Mouse (Mus musculus) layer of hippocampus, postnatal 36 days (tissue): ENCODE results near the gene Pdap1. TPM values are rescaled to one million over a fixed set of nuclear protein-coding genes. Genes with fewer than 3 reads are reported as not detected.
"Not testable (repeated sequence)": the region's sequence is repeated elsewhere in the genome, so short reads cannot be mapped to it uniquely, and the experiment has no call there.

Source experiments
- DNase-seq, 2 experiments: peaks; one replicate each; pipeline ENCODE4 v3.0.0; 2022
- total RNA-seq, 2 experiments: library from RNA; stranded (reverse); gene quantifications; 2 replicates each; pipeline ENCODE4 v1.2.3; 2021

Pdap1 gene
- 10 to 100 TPM; 88.8 to 94.5 TPM for total RNA-seq

- peak; percentile 95 to 96 for DNase-seq
These were observed at the start of gene Pdap1, which contains the start of gene Bud31 for GRCm38 (mm10) chr5:145139571-145140519. Gene Pdap1 (minus strand): TSS chr5:145140238. Gene Bud31 (plus strand): TSS chr5:145140362.

- DNase-seq: no peak
These were observed 49.4 kb upstream of the Pdap1 start for GRCm38 (mm10) chr5:145189416-145189815.

- DNase-seq: no peak
These were observed 45.2 kb upstream of the Pdap1 start for GRCm38 (mm10) chr5:145185244-145185643.

DNA sequence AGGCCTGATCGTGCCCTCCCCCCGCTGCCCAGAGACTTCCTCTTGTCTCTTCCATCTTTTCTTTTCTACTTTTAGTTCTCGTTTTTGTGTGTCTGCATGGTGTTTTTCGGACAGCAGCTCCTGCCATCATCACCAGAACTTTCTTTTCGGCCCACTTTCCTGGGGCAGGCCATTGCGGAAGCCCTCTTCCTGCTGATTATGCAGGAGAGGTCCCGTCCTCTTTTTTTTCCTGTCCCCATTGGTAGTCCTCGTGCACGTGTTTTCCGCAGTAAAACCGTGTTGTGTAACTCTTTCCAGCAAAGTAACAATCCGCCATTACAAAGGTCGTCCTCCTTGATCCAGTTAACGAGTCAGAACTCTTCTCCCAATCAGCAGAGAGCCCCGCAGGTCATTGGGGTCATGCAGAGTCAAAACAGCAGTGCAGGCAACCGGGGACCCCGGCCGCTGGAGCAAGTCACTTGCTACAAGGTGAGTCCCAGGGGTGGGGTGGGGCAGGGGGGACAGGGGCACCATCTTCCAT is 38.5 kb upstream of the Pdap1 start:
- DNase-seq: no peak

GRCm38 (mm10) chr5:145167306-145167661 is 27.2 kb upstream of the Pdap1 start:
- no peak for DNase-seq

GRCm38 (mm10) chr5:145166536-145167305 is 26.7 kb upstream of the Pdap1 start, which contains the start of the genes Ptcd1 and Cpsf4:
Gene Ptcd1 (minus strand): TSS chr5:145167108.
Gene Cpsf4 (plus strand): TSS chr5:145167213.
- DNase-seq: peak; percentile 98 to 99

DNA sequence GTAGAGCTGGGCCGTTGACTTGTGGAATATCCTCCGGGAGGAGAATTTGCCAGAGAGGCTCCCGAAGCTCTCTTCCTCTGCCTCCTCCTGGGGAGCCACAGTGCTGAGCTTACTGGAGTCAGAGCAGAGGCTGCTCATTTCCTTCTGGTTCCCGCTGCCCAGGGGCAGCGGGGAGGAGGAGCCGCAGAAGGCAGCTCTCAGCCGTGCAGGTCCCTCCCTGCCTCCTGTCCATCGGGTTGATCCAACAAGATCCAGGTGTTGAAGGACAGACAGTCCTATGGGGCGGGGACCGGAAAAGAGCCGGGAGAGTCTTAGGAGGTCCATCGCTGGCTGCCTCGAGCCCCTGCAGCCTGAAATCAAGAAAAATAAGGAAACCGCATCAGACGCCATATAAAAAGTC is 25.1 kb upstream of the Pdap1 start:
- no peak for DNase-seq

- no peak for DNase-seq
These were observed 24.7 kb upstream of the Pdap1 start for GRCm38 (mm10) chr5:145164710-145165109.

GRCm38 (mm10) chr5:145161361-145161760 is 21.3 kb upstream of the Pdap1 start:
- DNase-seq: no peak

DNA sequence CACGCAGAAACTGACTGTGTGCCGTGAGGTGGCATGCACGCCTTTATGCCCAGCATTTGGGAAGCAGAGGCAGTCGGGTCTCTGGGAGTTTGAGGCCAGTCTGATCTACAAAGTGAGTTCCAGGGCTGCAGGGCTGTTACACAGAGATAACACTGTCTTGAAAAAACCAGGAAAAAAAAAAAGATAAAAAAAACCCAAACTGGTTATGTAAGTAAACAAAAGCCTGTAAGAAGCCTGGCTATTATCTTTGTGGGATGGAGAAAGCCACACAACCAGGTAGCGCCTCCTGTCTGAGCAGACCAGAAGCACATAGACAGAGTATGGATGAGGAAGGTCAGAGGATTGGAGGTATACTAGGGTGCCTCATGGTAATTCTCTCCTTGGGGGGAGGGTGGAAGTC is 12.7 kb upstream of the Pdap1 start:
- DNase-seq: no peak

DNA sequence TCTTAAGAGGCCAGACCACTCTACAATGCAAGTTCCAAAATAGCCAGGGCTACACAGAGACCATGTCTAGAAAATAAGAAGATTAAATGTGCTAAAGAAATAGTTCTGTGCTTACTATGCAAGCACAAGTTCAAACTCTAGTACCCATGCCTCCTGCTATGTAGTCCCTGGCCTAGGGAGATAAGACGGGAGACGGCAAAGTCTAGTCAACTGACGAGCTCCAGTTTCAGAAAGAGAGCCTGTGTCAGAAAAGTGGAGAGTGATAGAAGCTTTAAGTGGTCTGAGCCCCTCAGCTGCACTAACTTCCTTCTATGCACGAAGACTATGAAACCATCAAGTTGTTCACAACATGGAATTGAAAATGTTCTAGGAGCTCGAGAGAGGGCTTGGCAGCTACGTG is 9.3 kb upstream of the Pdap1 start:
- DNase-seq: no peak

- no peak for DNase-seq
These were observed 7.7 kb upstream of the Pdap1 start for GRCm38 (mm10) chr5:145147748-145148147.

- no peak for DNase-seq
These were observed 573 bp upstream of the Pdap1 start for GRCm38 (mm10) chr5:145140611-145141010.

GRCm38 (mm10) chr5:145138836-145139235 is 1.2 kb downstream of the Pdap1 start:
- DNase-seq: no peak

DNA sequence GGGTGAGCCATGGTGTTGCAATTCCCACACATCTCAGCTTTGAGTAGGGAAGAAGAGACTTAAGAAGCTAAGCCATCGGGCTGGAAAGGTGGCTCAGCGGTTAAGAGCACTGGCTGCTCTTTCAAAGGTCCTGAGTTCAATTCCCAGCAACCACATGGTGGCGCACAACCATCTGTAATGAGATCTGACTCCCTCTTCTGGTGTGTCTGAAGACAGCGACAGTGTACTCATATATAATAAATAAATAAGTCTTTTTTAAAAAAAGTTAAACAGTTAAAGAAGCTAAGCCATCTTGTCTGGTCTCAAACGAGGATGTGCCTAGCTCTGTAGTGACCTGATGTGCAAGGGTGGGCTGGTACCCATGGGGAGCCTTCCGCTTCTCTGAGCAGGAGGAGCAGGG is 6.8 kb downstream of the Pdap1 start:
- DNase-seq: not testable (repeated sequence)

GRCm38 (mm10) chr5:145130995-145131394 is 9.0 kb downstream of the Pdap1 start:
- DNase-seq: no peak

DNA sequence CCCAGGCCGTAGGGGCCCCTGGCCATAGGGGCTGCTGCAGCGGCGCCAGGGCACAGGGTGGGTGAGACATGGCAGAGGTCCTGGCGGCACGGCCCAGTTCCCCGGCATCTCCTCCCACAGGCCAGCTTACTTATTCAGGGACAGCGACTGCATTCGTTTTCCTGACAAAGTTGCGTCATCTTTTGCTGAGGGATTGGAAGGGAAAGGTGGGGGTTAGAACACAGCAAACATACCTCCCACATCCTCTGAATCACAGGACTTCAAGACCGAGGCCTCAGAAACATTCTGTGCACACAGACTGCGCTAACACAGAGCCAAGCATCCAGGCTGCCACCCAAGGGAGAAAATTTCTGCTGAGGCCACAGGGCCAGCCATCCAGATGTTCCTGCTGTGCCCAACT is 9.8 kb downstream of the Pdap1 start:
- DNase-seq: peak; percentile 54 to 65

DNA sequence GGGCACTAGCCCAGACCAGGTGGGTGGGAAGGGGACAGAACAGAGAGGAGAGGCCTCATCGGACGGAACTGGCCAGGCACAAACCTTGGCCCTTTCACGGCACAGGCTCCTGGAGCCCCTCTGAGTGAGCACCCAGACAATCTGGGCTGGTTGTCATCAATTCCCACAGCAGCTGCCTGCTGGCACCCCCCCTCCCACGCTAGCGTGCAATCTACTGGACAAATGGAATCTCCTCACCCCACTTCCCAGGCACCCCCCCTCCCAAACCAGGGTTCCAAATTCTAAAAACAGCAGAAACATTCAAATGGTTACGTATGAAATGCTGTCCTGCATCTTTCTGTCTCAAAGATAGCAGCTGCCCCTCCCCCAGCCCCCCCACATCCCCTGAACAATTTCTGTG is 10.3 kb downstream of the Pdap1 start:
- DNase-seq: not testable (repeated sequence)

DNA sequence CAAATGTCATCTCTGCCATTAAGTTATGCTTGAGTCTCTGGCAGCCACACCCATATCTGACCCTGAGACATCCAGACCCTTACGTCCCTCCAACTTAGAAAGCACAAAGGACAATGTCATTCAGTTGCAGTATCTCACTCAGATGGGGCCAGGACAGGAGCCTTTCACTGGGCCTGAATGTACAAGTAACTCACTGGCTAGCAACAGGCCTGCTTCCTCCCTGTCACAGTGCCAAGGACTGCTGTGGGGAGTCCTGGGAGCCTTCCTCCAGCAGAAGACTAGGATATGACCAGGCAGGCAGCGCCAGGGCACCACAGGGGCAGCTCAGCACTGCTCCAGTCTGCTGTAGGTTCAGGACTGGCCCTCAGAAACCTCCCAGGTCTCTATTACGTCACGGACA is 10.9 kb downstream of the Pdap1 start:
- no peak for DNase-seq

DNA sequence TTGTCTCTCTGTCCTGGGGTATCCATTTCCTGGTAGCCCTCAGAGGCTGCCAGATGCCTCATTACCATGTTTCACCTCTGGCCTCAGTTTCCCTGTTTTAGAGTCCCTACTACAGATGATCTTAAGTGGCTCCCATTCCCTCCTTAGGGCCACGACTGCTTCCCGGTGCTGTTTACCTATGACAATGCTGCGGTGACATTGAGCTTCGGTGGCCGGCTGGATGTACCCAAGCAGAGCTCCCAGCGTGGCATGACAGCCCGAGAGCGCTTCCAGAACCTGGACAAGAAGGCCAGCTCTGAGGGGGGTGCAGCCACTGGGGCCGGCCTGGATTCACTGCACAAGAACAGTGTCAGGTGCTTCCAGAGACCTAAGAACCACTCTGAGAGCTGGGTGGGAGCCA is 13.5 kb downstream of the Pdap1 start:
- DNase-seq: no peak

DNA sequence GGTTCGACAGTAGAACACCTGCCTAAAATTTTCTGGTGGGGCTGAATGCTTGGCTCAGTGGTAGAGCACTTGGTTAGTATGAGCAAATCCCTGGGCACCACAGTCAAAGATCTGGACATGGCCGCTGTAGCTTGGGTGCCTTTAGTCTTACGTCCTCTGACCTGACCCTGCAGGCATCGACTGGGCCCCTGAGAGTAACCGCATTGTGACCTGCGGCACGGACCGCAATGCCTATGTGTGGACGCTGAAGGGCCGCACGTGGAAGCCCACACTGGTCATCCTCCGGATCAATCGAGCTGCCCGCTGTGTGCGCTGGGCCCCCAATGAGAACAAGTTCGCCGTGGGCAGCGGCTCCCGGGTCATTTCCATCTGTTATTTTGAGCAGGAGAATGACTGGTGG is 16.6 kb downstream of the Pdap1 start:
- DNase-seq: no peak

- DNase-seq: no peak
These were observed 19.1 kb downstream of the Pdap1 start for GRCm38 (mm10) chr5:145120921-145121320.

- no peak for DNase-seq
These were observed 20.7 kb downstream of the Pdap1 start for GRCm38 (mm10) chr5:145119385-145119784.
